Mouse (Mus musculus) forelimb bud, embryonic 11.5 days (tissue): Measurements from ENCODE around the gene Fam168b.

Experiments
- DNase-seq: peaks from one replicate; pipeline ENCODE4 v3.0.0-alpha.2; 2012; ENCODE audit warnings: low read depth, low spot score

Gene Fam168b

GRCm38 (mm10) chr1:34812407-34813247 lies 30.2 kb downstream of the Fam168b start:
- DNase-seq: no peak

- no peak for DNase-seq
Measured at GRCm38 (mm10) chr1:34811581-34811980, 31.3 kb downstream of the Fam168b start.

- no peak for DNase-seq
Measured at GRCm38 (mm10) chr1:34811035-34811434, 31.8 kb downstream of the Fam168b start.

GRCm38 (mm10) chr1:34810293-34810692 lies 32.6 kb downstream of the Fam168b start:
- no peak for DNase-seq

GRCm38 (mm10) chr1:34808445-34808844 lies 34.4 kb downstream of the Fam168b start:
- no peak for DNase-seq

GRCm38 (mm10) chr1:34805931-34806520 lies 36.8 kb downstream of the Fam168b start:
- DNase-seq: no peak

GRCm38 (mm10) chr1:34804863-34805262 lies 38.0 kb downstream of the Fam168b start:
- DNase-seq: no peak

GRCm38 (mm10) chr1:34802290-34802642 lies 40.6 kb downstream of the Fam168b start:
- no peak for DNase-seq

- peak; percentile 43 for DNase-seq
Measured at GRCm38 (mm10) chr1:34801616-34802289, 41.1 kb downstream of the Fam168b start.

- DNase-seq: no peak
Measured at GRCm38 (mm10) chr1:34799140-34799539, 43.7 kb downstream of the Fam168b start.

- peak; percentile 49 for DNase-seq
Measured at GRCm38 (mm10) chr1:34793304-34794300, 49.3 kb downstream of the Fam168b start.

GRCm38 (mm10) chr1:34783538-34784161 lies 59.2 kb downstream of the Fam168b start:
- no peak for DNase-seq

- DNase-seq: no peak
Measured at GRCm38 (mm10) chr1:34775870-34776269, 67.0 kb downstream of the Fam168b start.

- no peak for DNase-seq
Measured at GRCm38 (mm10) chr1:34768875-34769274, 74.0 kb downstream of the Fam168b start.

- no peak for DNase-seq
Measured at GRCm38 (mm10) chr1:34767851-34768250, 75.0 kb downstream of the Fam168b start.

GRCm38 (mm10) chr1:34766899-34767298 lies 76.0 kb downstream of the Fam168b start:
- DNase-seq: no peak
